9 mouse cellular contexts compared by ENCODE assay signal in genomic region chr17:84143219-84143844, GRCm38 (mm10). TPM values are rescaled to one million over a fixed set of nuclear protein-coding genes. Genes with fewer than 3 reads are reported as not detected.
DNase-seq lines count a peak whose midpoint lies in the region; TF ChIP-seq lines count a peak whose summit lies in the region.
"Had no signal": no experiment of that assay in that cellular context is flagged by ENCODE, and none has a peak within 500 bp of the region (broad histone marks: within the 10 kb centered on the region; RNA-seq: fewer than 3 reads in every experiment).

No protein-coding gene starts in this region.

- no peak for TF ChIP-seq CTCF in heart, adult 2 months (IDR thresholded peaks at IDR 0.05)

- no peak for TF ChIP-seq EP300 in heart, adult 2 months (IDR thresholded peaks at IDR 0.05; ENCODE audit: insufficient read depth, low read depth, low read length)

- H3K27ac ChIP-seq in heart, adult 2 months, result peak overlapping the region; percentile 76
- H3K27ac ChIP-seq: left cerebral cortex, adult 2 months had no signal

- intact Hi-C loops in heart, adult 2 months (cut with DNase I), result no loop called here

- WGBS in heart, adult 2 months, result 45% methylated on average over 12 of the region's 12 CpGs

- no peak for TF ChIP-seq POLR2A in heart, adult 2 months (IDR thresholded peaks at IDR 0.05; ENCODE audit: insufficient read depth, low read depth, low read length)

- H3K79me2 ChIP-seq in heart, adult 2 months (replicated peaks; ENCODE audit: control insufficient read depth, insufficient read depth, low read length), result no peaks in the 10 kb centered on the region

- H3K36me3 ChIP-seq in heart, adult 2 months (ENCODE audit: control insufficient read depth, insufficient read depth, low read length), result no peaks in the 10 kb centered on the region

- H3K9ac ChIP-seq in heart, adult 2 months (ENCODE audit: low read depth, low read length), result peak overlapping the region; percentile 27; the same call in 1 of the 2 replicates

- H3K4me3 ChIP-seq in heart, adult 2 months, result no peak overlapping the region
- H3K4me3 ChIP-seq: left cerebral cortex, adult 2 months had no signal

- peaks cover 39% of the 10 kb centered on the region for H3K4me1 ChIP-seq in heart, adult 2 months (ENCODE audit: control insufficient read depth, insufficient read depth, low read length)

- DNase-seq in heart, adult 2 months, result peak in 1 of 2 experiments; percentile 45
- no peak for DNase-seq in heart, adult 9 months (ENCODE audit: low spot score in 2 of 2)
- DNase-seq in thymus, postnatal 14 days, result peak; percentile 59
- no peak for DNase-seq in thymus, postnatal 25 days
- peak; percentile 67 to 76 for DNase-seq in kidney, postnatal 36 days
- DNase-seq in spleen, postnatal 36 days (ENCODE audit: low spot score in 2 of 2), result peak; percentile 75
- DNase-seq in ovary, postnatal 10 days (ENCODE audit: low spot score), result no peak
- DNase-seq in testis, postnatal 14 days (ENCODE audit: low spot score), result no peak

- H3K27me3 ChIP-seq in heart, adult 2 months (ENCODE audit: control insufficient read depth, insufficient read depth, low read length), result no peaks in the 10 kb centered on the region

RNA-seq across cellular contexts. Expression of gene Zfp36l2, which starts 44.4 kb away (rescaled TPM):
- 10 to 100 TPM; 19.3 to 23.3 TPM for total RNA-seq in heart, adult 2 months (2021)
- polyA plus RNA-seq in heart, adult 2 months (2012; rRNA removed), result 15.7 and 19.8 TPM in 2 replicates

Comparison
In these comparisons a context has a peak if more than half of its experiments do, and no peak if none do; other contexts are left out.
1. DNase-seq: peak in thymus, postnatal 14 days (single experiment), kidney, postnatal 36 days (2 of 2) and spleen, postnatal 36 days (2 of 2); none in heart, adult 9 months (0 of 2), thymus, postnatal 25 days (single experiment), ovary, postnatal 10 days (single experiment) and testis, postnatal 14 days (single experiment).